Mouse (Mus musculus) WW6 (cell line): ENCODE measurements at regions not wholly inside any gene's neighbourhood (a gene's known extent, or its start where the extent isn't known, plus 50 kb on each side); places are given as distances from the start of the nearest gene placed in this dataset.

Source experiments
- DNase-seq: peaks from one replicate; pipeline ENCODE4 v3.0.0-alpha.2; 2013; ENCODE audit warnings: low read depth, low spot score

GRCm38 (mm10) chr16:46592618-46593253 lies 94.4 kb upstream of the Nectin3 start:
- peak; percentile 11 for DNase-seq

- no peak for DNase-seq
Measured at GRCm38 (mm10) chr16:46587056-46587455, 88.7 kb upstream of the Nectin3 start.

GRCm38 (mm10) chr16:46584502-46584901 lies 86.2 kb upstream of the Nectin3 start:
- no peak for DNase-seq

DNA sequence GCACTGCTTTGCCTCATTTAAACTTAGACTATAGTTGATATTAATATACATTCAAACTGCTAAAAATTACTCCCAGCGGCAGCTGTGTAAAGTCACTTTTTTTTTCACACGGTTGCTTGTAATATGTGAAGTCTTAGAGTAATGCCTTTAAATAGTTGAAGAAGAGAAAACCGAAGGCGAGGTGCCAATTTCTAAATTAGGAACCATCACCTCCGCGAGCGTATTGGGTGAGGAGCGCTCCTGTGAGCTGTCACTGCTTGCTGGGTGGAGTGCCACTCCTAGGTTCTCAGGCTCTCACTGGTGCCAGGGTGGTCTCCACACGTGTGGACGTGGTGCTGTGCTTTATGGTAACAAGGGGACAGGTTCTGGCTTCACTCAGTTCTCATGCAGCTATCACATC lies 82.8 kb upstream of the Nectin3 start:
- DNase-seq, result no peak

GRCm38 (mm10) chr16:46574221-46574620 lies 75.9 kb upstream of the Nectin3 start:
- DNase-seq, result no peak

- DNase-seq, result no peak
Measured at GRCm38 (mm10) chr16:46567446-46567845, 69.1 kb upstream of the Nectin3 start.

GRCm38 (mm10) chr16:46566020-46566581 lies 67.8 kb upstream of the Nectin3 start:
- no peak for DNase-seq

DNA sequence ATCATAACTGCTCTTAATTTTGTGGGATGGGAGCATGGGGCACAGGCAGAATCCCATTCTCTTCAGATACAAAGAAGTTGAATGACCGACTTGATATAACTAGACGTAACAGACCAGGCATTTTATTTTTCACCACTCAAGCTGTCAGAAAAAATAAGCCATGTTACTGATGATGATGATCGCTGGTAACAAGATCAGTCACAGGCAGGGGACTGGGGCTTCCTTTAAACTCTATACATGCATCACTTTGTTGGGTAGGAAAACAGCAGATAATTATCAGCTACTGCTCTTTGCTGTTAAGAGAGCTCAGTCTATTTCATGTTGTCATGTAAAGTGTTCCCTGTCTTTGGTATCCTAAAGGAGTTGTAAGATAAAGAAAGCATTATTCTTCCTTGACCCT lies 59.0 kb upstream of the Nectin3 start:
- DNase-seq, result no peak

DNA sequence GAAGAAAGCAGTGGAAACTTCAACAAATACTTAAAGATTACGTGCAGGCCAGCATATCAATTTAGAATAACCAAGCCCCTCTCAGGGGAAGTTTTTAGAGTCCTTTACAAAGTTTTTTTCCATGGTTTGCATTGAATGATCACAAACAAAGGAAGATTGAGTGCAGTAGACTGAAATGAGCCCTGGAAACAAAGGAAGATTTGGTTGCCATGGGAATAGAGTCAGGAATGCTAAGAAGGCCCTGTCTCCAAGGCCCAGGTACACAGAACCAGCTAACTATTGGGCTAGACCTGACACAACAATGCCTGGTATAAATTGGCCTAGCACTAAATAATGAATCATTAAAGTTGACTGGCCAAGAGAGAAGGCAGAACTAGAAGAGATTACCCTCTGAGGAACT lies 49.9 kb upstream of the Nectin3 start:
- DNase-seq, result no peak
